Mouse (Mus musculus) B cell, adult 2 months (primary cell): Measurements from ENCODE around the gene Pdgfd.

Source experiments
- DNase-seq, 2 experiments: peaks; one replicate each; pipeline ENCODE4 v3.0.0; 2022

The Pdgfd gene

GRCm38 (mm10) chr9:6317114-6317513 lies 148.7 kb downstream of the Pdgfd start:
- no peak for DNase-seq

DNA sequence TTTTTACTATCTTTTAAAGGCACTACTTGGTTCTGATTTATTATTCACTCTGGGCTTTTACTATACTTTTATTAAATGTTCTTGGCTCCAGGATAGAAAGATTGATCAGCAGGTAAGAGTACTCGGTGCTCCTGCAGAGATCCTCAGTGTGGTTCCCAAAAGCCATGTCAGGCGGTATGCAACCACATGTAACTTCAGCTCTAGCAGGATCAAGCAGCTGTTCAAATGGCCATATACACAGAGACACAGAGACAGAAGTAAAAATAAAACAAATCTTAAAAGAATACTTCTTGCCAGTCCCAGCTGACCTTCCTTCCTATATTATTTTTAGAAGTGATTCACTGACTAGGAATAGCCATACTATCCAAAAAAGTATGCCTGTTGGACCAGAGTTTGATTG lies 157.0 kb downstream of the Pdgfd start:
- no peak for DNase-seq

- no peak for DNase-seq
These were observed 165.1 kb downstream of the Pdgfd start for GRCm38 (mm10) chr9:6333499-6333898.

DNA sequence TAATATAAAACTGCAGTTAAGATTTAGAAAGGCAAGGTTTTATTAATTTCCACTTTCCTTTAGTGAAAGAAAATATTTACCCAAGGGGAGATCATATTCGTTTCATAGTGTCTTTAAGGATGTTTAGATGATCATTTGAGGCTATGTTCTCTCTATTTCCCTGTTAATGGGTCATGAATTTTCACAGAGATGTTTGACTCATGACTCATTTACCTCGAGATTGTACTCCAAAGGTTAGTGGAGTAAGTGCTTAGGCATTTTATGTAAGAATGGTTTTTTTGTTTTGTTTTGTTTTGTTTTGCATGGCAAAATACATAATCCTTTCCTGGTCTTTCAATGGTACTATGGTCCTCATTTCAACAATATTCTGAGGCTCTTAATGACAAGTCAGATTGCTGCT lies 167.9 kb downstream of the Pdgfd start:
- no peak for DNase-seq

- no peak for DNase-seq
These were observed 169.5 kb downstream of the Pdgfd start for GRCm38 (mm10) chr9:6337891-6338290.

- DNase-seq: no peak
These were observed 170.0 kb downstream of the Pdgfd start for GRCm38 (mm10) chr9:6338344-6338743.

GRCm38 (mm10) chr9:6339394-6339793 lies 171.0 kb downstream of the Pdgfd start:
- DNase-seq: no peak

DNA sequence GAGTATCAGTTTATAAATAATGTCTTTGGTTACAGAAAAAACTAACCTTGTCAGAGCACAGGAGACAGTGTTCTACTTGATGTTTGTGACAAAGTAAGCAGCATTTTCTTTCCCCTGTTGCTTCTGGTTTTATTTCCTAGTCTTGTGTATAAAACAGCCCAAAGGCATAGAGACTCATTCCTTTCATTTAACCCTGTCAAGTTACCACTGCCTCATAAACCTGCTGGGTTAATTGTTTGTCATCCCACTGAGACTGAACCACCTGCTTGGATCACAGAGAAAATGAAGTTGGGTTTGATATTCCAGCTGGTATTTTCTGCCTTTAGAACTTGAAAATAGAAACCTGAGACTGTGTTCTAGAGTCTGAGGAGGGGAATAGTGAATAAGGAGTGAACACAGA lies 172.4 kb downstream of the Pdgfd start:
- no peak for DNase-seq

DNA sequence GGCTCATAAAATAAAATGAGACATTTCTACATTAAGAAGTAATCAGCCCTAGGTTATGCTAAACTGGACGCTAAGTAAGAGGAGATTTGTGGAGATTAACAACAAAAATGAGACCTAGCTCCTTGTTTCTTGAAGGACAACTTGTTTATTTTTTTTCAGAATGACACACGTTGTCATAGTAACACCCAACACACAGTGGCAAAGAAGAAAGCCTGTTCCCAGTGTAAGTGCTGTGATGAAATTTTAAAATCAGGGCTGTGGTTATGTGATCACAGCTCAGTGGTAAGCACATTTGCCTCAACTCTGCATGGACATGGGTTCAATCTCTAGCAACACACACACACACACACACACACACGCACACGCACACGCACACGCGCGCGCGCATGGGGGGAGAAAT lies 174.5 kb downstream of the Pdgfd start:
- DNase-seq: no peak

GRCm38 (mm10) chr9:6344514-6344913 lies 176.1 kb downstream of the Pdgfd start:
- DNase-seq: no peak

- DNase-seq: no peak
These were observed 176.5 kb downstream of the Pdgfd start for GRCm38 (mm10) chr9:6344924-6345323.

GRCm38 (mm10) chr9:6345366-6345765 lies 177.0 kb downstream of the Pdgfd start:
- no peak for DNase-seq

GRCm38 (mm10) chr9:6353257-6353960 lies 185.0 kb downstream of the Pdgfd start:
- DNase-seq: no peak

DNA sequence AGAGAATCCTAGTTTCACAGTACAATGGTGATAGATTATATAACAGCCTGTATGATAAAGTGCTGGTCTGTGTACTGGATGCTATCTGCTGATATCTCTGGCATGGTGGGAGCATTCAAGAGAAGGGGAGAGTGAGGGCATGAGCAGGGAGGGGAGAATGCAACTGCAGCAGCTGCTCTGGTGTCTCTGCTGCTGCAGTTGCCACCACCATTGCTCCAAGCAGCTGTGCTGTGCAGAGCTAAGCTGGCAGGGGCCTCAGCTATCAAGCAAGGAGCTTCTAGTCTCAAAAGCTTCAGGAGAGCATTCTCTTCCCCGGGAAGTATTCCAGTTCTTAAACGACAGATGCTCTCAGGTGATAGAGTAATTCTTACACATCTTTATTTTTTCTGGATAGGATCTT lies 192.4 kb downstream of the Pdgfd start:
- no peak for DNase-seq

DNA sequence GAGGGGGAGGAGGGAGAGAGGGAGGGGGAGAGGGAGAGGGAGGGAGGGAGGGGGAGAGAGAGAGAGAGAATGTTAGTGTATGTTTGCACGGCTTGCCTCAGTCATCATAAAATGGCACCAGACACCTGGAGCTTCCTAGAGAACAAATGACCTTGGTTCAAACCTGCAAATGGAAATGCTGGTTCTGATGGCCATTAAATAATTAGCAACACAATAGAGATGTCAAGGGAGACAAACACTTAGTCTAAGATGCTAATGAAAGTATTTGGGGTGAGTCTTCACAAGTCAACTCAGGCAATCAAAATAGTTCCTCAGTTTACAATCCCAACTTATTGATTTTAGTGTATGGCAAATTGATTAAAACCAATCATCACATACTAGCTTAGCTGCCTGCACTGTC lies 198.2 kb downstream of the Pdgfd start:
- DNase-seq: no peak

- DNase-seq: no peak
These were observed 233.4 kb downstream of the Pdgfd start for GRCm38 (mm10) chr9:6401764-6402163.

DNA sequence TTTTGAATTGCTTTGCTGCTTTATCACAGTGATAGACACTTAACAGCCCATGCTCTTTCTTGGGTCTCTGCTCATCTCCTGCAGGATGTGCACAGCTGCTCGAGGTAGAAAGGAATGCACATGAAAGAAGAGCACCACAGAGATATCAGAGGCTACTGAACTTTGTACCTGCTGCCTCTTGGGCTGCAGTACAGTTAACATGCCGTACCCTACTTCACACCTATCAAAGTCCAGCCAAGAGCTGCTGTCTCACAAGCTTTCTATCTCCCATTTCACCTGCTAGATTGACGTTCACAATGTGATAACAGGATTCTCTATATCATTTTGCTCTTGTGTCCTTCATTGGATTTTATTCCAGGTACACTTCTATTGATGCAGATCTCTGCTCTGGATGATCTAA lies 238.2 kb downstream of the Pdgfd start:
- DNase-seq: no peak

- DNase-seq: no peak
These were observed 239.6 kb downstream of the Pdgfd start for GRCm38 (mm10) chr9:6407972-6408371.

DNA sequence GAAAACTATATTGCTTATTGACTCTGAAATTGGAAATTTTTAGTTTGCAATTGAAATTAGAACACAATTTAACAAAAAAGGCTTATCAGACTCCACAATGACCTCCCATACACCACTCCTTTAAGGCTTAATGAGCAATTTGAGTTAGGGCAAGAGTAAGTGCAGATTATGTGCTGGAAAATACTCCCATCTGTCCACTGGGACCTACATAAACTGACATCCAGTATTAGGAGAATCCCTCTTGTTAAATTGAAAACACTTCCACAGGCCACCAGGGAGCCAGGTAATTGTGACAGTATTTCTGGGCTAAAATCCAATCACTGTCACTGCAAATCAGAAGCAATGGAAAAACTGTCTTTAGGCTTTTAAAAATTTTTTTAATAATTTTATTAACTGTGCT lies 256.2 kb downstream of the Pdgfd start:
- DNase-seq: no peak
